Mouse (Mus musculus): ENCODE measurements around the gene Zfp523. TPM values are rescaled to one million over a fixed set of nuclear protein-coding genes. Genes with fewer than 3 reads are reported as not detected.

Zfp523 gene
- total RNA-seq, 1 experiment from 2014 or later, result 12.8 TPM

Other genes starting within 250 kb of the Zfp523 start
- 1.0 and 2.9 TPM in 2 replicates for gene Tcp11, start 96.5 kb upstream of the Zfp523 start, total RNA-seq (2017)
- gene Scube3, start 35.0 kb upstream of the Zfp523 start, total RNA-seq (2017), result 0.12 TPM in 1 of 2 replicates, not detected in the other
- gene Def6, start 30.6 kb downstream of the Zfp523 start, total RNA-seq (2017), result 110 and 136 TPM in 2 replicates
- 12.6 and 19.4 TPM in 2 replicates for gene Ppard, start 55.6 kb downstream of the Zfp523 start, total RNA-seq (2017)
- 11.9 and 23.3 TPM in 2 replicates for gene Fance, start 136.4 kb downstream of the Zfp523 start, total RNA-seq (2017)
- gene Rpl10a, start 151.3 kb downstream of the Zfp523 start, total RNA-seq (2017), result 433 and 443 TPM in 2 replicates
- not detected in 2 replicates for gene Tead3, start 173.7 kb downstream of the Zfp523 start, total RNA-seq (2017)
- gene Tulp1, start 188.1 kb downstream of the Zfp523 start, total RNA-seq (2017), result not detected in 2 replicates

Measured in neutrophil, adult 5-6 weeks (primary cell).